Mouse (Mus musculus) embryonic facial prominence, embryonic 10.5 days (tissue): Measurements from ENCODE around the gene Disc1. TPM values are rescaled to one million over a fixed set of nuclear protein-coding genes. Genes with fewer than 3 reads are reported as not detected.
A peak's percentile ranks its signal among the peaks of the same experiment; 100 is the strongest.

Experiments used
- DNase-seq: peaks from one replicate; pipeline ENCODE4 v3.0.0-alpha.2; 2017; ENCODE audit warnings: low spot score
- H3K27ac ChIP-seq: fragments of 300-500 bp; sonication (generic); replicated peaks from 2 replicates; pipeline ENCODE4 v1.5.1; 2016; ENCODE audit warnings: mild to moderate bottlenecking
- H3K27me3 ChIP-seq: fragments of 300-500 bp; sonication (generic); replicated peaks from 2 replicates; pipeline ENCODE4 v1.6.1; 2016; ENCODE audit warnings: low read depth, mild to moderate bottlenecking; ENCODE audit not compliant: poor library complexity, severe bottlenecking
- H3K36me3 ChIP-seq: fragments of 300-500 bp; sonication (generic); replicated peaks from 2 replicates; pipeline ENCODE4 v1.6.1; 2016; ENCODE audit warnings: mild to moderate bottlenecking, moderate library complexity
- H3K4me1 ChIP-seq: fragments of 300-500 bp; sonication (generic); 2 replicates; pipeline ENCODE4 v1.6.1; 2016
- H3K4me3 ChIP-seq: fragments of 300-500 bp; sonication (generic); 2 replicates; pipeline ENCODE4 v1.5.1; 2016; ENCODE audit warnings: mild to moderate bottlenecking, moderate library complexity
- H3K9me3 ChIP-seq: fragments of 300-500 bp; sonication (generic); 2 replicates; pipeline ENCODE4 v1.6.1; 2016; ENCODE audit warnings: mild to moderate bottlenecking
- WGBS: fragments of 180-500 bp; shearing (Covaris S2); methylation state at CpG from one replicate; pipeline ENCODE4 v1.1.7; 2016; 5-methylcytosine and 5-hydroxymethylcytosine counted together
- polyA plus RNA-seq: library from polyadenylated mRNA; unstranded; fragments of >200 nt; fragmentation: Nextera tagmentation; extraction: Ambion mirVana; gene quantifications from 2 replicates; pipeline ENCODE4 v1.2.1, GENCODE M21; 2016

Gene Disc1
- polyA plus RNA-seq, 1 experiment from 2014 or later: 1.7 TPM

DNA sequence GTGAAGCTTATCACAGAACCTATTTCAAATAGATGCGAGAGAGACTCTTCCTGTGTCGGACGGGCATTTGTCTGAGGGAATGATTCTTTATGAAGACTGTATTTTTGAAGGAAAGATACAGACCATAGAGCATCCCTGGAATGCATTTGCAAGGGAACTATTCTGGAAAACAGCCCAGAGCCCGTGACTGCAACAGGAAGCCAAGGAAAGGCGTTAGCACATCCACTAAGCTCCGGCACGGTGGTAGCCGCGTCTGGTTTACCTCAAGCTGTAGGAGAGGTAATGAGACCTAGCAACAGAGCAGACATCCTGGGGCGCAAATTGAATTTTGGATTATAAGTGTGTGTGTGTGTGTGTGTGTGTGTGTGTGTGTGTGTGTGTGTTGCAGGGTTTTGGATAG lies 188.4 kb downstream of the Disc1 start:
- H3K36me3 ChIP-seq: no peaks in the 10 kb centered on the region
- WGBS: 58% methylated on average over 10 of the region's 10 CpGs
- DNase-seq: peak; percentile 55
- H3K9me3 ChIP-seq: no peaks in the 10 kb centered on the region
- H3K4me1 ChIP-seq: peaks cover 66% of the 10 kb centered on the region
- H3K4me3 ChIP-seq: no peak overlapping the region
- H3K27me3 ChIP-seq: peaks cover 19% of the 10 kb centered on the region
- 0 out of 2 replicates have a peak overlapping the region, but pooled peaks have one; percentile 2 for H3K27ac ChIP-seq

DNA sequence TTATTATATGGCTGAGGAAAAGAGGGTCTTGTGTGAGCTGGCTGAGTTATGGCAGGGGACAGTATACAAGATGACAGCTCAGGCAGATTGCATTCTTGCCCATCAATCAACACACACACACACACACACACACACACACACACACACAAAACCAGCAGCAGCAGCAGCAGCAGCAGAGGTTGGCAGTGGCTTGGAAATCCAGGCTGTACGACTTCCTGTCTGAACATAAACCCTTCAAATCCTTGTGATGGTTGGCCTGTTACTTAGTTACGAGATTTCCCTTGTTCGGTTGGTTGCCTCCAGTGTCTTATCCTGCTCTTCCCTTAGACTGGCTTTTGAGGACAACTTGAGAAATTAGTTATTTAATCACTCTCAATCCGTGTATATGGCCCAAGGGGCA lies 188.9 kb downstream of the Disc1 start:
- H3K4me1 ChIP-seq: peaks cover 68% of the 10 kb centered on the region
- H3K27ac ChIP-seq: no peak overlapping the region
- WGBS: 48% methylated on average over 4 of the region's 4 CpGs
- no peak for DNase-seq
- H3K27me3 ChIP-seq: peaks cover 14% of the 10 kb centered on the region
- H3K4me3 ChIP-seq: no peak overlapping the region
- H3K9me3 ChIP-seq: no peaks in the 10 kb centered on the region
- H3K36me3 ChIP-seq: no peaks in the 10 kb centered on the region

DNA sequence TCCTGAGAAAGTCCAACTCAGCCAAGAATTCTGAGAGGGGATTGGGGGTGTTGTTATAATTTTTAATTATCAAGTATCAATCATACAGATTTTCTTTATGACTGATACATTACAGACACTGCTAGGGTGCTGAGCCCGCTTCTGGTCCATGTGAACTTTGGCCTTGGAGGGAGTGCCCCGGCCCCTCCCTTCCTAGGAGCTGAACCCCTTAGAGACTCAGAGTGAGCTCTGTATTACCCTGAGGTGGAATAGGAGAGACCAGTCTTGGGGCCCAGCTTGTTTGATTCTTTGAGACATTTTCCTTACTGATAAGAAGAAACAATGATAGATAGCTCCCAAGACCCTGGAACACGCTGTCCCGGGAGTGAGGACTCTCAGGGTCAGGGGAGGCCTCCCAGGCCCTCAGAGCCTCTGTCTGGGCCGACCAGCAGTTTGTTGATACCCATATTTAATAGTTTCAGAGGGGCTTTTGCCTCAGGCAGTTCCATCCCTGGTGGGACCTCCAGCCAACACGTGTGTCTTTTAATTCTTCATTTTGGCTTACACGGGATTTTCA lies 192.8 kb downstream of the Disc1 start:
- Histone ChIP-seq H3K27me3 (peaks cover 8% of the 10 kb centered on the region; the same call in 1 of the 2 replicates), H3K9me3 (no peaks in the 10 kb centered on the region), H3K4me3 (no peak overlapping the region), H3K4me1 (peaks cover 34% of the 10 kb centered on the region), H3K27ac (no peak overlapping the region), H3K36me3 (no peaks in the 10 kb centered on the region)
- DNase-seq: no peak
- 47% methylated on average over 7 of the region's 7 CpGs for WGBS

DNA sequence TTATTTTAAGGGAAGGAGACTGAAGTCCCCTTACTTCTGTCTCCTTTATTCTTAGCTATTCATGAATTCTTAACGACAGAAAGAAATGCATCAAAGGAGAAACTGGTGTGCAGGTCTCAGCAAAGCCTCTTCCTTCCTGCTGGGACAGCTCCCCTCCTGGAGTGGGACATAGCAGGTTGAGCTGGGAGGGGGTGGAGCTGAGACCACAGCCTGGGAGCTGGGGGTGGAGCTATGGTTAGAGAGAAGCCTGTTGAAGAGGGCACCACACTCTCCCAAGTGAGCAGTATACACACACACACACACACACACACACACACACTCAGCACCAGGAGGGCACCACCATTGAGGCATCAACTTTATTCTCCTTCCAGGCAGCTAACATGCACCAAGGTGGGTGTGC lies 193.4 kb downstream of the Disc1 start:
- Histone ChIP-seq H3K27ac (no peak overlapping the region), H3K4me1 (peaks cover 29% of the 10 kb centered on the region), H3K27me3 (peaks cover 8% of the 10 kb centered on the region; the same call in 1 of the 2 replicates), H3K36me3 (no peaks in the 10 kb centered on the region), H3K9me3 (no peaks in the 10 kb centered on the region), H3K4me3 (no peak overlapping the region)
- 0% methylated on average over 1 of the region's 1 CpGs for WGBS
- DNase-seq: no peak

DNA sequence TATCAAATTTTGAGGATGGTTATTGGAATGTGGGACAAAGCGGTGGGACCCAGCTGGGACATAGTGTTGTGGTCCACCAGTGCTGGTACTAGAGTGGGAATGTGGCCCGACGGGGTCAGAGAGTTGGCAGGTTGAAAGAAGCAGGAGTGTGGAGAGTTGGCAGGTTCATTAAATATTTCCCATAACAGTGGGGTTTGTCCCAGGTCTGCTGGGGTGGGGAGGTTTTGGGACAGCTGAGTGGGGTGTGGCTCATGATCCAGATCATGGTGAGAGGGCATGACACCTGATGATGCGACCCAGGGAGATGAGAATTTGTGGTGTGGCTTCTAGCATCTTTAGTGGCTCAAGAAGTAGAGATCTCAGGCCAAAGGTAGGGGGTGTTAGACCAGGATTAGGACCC lies 199.0 kb downstream of the Disc1 start:
- WGBS: 97% methylated on average over 4 of the region's 4 CpGs
- Histone ChIP-seq H3K27ac (no peak overlapping the region), H3K9me3 (no peaks in the 10 kb centered on the region), H3K4me3 (no peak overlapping the region), H3K27me3 (no peaks in the 10 kb centered on the region), H3K36me3 (no peaks in the 10 kb centered on the region), H3K4me1 (peaks cover 30% of the 10 kb centered on the region)
- no peak for DNase-seq

DNA sequence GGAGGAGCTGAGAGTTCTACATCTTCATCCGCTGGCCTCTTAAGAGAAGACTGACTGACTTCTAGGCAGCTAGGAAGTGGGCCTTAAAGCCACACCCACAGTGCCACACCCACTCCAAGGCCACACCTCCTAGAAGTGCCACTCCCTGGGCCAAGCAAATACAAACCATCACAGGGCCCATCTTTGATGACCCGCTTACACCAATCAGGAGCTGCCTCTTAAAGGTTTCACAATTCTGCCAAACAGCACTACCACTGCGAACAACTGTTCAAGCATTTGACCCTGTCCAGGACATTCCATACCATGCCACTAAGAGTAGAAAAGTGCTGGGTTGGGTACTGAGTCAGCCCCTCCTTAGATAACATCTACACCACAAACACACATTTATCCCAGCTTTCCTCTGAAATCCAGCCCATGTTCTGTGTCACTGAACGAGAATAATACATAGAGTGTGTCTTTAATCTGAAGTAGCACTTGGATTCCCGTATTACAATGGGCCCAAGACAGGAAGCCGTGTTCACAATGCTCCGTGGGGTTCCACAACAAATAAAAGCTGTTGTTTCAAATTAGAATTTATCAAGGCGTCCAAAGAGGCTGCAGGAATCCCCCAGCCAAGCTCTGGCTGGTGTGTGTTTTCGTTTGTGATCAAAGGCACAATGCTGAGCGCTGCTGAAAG lies 199.6 kb downstream of the Disc1 start:
- H3K4me1 ChIP-seq: peaks cover 32% of the 10 kb centered on the region
- peak overlapping the region; percentile 61 for H3K4me3 ChIP-seq
- WGBS: 35% methylated on average over 10 of the region's 10 CpGs
- no peaks in the 10 kb centered on the region for H3K9me3 ChIP-seq
- no peaks in the 10 kb centered on the region for H3K36me3 ChIP-seq
- DNase-seq: no peak
- H3K27me3 ChIP-seq: no peaks in the 10 kb centered on the region
- peak overlapping the region; percentile 94 for H3K27ac ChIP-seq

DNA sequence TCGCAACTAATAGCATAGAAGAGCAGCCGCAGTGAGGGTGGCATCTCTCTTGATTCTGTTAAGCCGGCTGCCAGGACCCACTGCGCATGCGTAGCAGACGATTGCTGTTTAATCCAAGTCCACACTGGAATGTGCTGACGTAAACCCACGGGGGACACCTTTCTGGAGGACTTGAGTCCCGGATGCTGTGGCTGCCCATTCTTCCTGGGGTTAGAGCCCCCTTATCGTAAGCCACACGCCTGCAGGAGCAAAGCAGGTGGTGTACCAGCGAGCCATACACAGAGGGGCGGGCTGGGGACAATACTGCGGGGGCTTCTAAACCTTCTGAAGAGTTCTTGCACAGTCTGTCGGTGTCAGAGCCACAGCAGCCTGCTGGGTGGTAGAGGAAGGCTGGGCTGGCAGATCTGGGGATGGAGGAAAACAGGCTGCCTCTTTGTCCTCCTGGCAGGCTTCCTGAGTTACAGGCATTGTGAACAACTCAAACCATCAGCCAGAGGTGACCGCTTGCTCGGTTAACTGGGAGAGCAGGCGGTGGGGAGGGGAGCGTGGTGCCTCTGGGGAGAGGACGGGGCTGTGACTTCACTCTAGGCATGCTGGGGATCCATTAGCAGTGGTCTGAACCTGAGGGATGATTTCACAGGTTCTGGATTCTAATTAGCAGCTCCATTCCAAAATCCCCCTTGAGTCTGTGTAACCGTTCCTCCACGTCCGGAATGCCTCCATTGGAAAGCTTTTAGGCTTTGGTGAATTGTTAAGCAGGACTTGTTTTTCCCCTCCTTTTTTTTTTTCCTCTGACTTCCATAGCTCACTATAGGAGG lies 200.4 kb downstream of the Disc1 start:
- Histone ChIP-seq H3K4me1 (peaks cover 39% of the 10 kb centered on the region), H3K4me3 (peak overlapping the region; percentile 61), H3K9me3 (no peaks in the 10 kb centered on the region), H3K27ac (peak overlapping the region; percentile 94), H3K27me3 (no peaks in the 10 kb centered on the region), H3K36me3 (no peaks in the 10 kb centered on the region)
- peak; percentile 91 for DNase-seq
- whole genome bisulfite sequencing: 11% methylated on average over 23 of the region's 23 CpGs

DNA sequence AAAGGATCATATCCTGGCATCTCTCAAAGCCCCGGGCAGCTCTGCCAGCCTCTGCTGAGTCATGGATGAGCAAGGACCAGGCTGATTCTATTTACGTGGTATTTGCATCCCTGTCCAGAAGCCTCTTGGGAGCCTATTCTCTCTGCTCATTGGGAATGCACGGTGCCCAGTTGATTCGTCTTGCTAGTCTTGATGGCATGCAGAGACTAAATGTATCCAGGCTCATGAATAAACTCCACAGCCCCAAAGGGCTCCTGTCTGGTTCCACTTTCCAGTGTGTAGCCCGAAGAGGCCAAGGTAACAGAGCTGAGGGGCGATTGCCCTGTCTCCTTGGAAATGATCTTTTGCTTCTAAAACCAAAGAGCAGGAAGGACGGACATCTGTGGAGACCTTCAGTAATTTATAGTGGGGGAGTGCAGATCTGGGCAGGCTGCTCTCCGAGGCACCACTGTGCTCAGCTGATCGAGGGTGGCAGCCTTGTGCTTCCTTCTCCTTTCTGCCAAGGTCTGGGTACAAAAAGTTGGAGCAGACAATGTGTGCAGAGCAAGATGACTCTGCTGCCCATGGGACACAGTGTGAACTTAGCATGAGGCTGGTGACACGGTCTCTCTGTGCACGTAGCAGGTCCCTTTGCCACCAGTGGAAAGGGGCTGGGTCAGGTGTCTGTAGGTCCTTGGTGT lies 201.2 kb downstream of the Disc1 start:
- 63% methylated on average over 11 of the region's 11 CpGs for WGBS
- H3K9me3 ChIP-seq: no peaks in the 10 kb centered on the region
- peaks cover 46% of the 10 kb centered on the region for H3K4me1 ChIP-seq
- no peaks in the 10 kb centered on the region for H3K36me3 ChIP-seq
- no peak for DNase-seq
- H3K27me3 ChIP-seq: no peaks in the 10 kb centered on the region
- H3K27ac ChIP-seq: peak overlapping the region; percentile 94
- H3K4me3 ChIP-seq: peak overlapping the region; percentile 61

DNA sequence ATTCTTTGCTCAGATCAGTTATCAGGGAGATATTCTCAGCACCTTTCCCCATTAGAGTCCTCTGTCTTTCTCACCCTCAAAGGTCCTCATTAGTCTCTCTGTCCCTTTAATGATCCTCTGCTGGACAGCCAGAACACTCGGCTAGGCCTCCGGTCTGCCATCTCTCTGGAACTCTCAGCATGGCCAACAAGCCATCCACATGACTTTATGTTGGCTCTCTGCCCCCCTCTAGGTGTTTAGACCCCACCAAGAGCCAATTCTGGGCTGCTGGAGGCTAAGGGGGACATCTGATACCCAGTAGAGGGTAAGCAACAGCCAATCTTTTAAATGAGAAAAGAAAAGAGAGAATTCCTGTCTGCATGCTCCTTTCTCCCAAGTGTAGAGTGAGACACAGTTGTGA lies 203.7 kb downstream of the Disc1 start:
- Histone ChIP-seq H3K4me3 (no peak overlapping the region), H3K4me1 (peaks cover 55% of the 10 kb centered on the region), H3K9me3 (no peaks in the 10 kb centered on the region), H3K36me3 (no peaks in the 10 kb centered on the region), H3K27me3 (no peaks in the 10 kb centered on the region; the same call in 1 of the 2 replicates), H3K27ac (no peak overlapping the region)
- no peak for DNase-seq
- 69% methylated on average over 2 of the region's 2 CpGs for WGBS

DNA sequence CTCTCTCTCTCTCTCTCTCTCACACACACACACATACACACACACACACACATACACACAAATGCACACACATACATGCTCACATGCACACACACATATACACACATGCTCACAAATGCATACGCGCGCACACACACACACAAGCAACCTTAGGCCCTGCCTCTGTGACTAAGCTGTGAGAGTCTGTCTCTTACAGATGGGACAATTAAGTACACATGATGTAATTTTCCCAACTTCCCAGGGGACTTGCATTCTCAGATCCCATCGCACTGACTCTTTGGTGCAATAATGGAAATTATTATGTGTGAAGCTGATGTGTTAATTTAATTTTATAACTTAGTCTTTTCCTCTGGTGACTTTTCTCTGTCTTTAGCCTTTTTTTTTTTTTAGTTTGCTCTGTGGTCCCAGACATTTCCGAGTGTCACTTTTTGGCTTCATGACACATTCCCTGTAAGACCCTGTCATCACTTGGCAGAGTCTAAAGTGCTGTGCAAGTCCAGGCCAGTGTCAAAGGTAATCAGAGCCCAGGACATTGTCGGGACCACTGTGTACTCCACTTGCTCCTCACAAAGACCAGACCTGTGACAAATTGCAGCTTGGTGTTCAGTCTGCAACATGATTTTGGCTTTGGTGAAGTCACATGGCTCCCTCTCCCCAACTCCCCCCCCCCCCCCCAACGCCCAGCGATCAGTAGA lies 205.0 kb downstream of the Disc1 start:
- WGBS: 87% methylated on average over 8 of the region's 8 CpGs

DNA sequence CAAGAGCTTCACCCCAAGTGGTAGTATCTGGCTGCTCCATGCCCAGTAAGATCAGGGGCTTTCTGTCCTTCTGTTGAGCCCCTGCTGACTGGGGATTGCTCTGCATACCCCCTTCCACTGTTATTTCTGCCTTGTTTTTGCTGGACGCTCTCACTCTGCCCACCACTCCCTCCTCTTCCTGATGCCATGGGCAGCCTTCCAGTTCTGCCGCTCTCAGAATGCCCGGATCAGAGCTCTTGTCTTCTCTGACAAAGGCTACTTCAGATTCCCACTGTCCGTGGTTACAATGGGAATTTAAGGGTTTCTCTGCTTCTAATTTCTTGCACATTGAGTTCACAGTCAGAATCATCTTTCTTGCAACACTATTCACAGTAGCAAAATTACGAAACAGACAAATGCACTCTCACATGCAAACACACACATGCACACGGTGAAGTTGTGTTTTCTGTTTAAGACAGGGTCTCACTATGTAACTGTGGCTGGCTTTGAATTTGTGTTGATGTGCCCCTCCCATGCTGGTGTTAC lies 214.2 kb downstream of the Disc1 start:
- Histone ChIP-seq H3K36me3 (no peaks in the 10 kb centered on the region), H3K27ac (no peak overlapping the region), H3K4me3 (no peak overlapping the region), H3K4me1 (peaks cover 24% of the 10 kb centered on the region), H3K9me3 (no peaks in the 10 kb centered on the region), H3K27me3 (0 out of 2 replicates have a peak, but pooled peaks cover 14% of the 10 kb centered on the region)
- 88% methylated on average over 6 of the region's 6 CpGs for WGBS
- DNase-seq: no peak

More for the DNA sequence above, 205.0 kb downstream of the Disc1 start:
- H3K9me3 ChIP-seq: no peaks in the 10 kb centered on the region
- DNase-seq: no peak
- H3K4me3 ChIP-seq: no peak overlapping the region
- peaks cover 48% of the 10 kb centered on the region for H3K4me1 ChIP-seq
- no peaks in the 10 kb centered on the region; the same call in 1 of the 2 replicates for H3K27me3 ChIP-seq
- no peaks in the 10 kb centered on the region for H3K36me3 ChIP-seq
- no peak overlapping the region for H3K27ac ChIP-seq
